Comparison of ENCODE assay signal across 26 mouse cellular contexts in genomic region chr17:44246153-44246700, GRCm38 (mm10). TPM values are rescaled to one million over a fixed set of nuclear protein-coding genes. Genes with fewer than 3 reads are reported as not detected.
DNase-seq lines count a peak whose midpoint lies in the region; ATAC-seq and TF ChIP-seq lines count a peak whose summit lies in the region.
"Had no signal": no experiment of that assay in that cellular context is flagged by ENCODE, and none has a peak within 500 bp of the region (broad histone marks: within the 10 kb centered on the region; RNA-seq: fewer than 3 reads in every experiment).

No protein-coding gene starts in this region.

- H3K4me2 ChIP-seq in intestine, embryonic 16.5 days (ENCODE audit: low read depth, low read length), result no peak overlapping the region
- no peak overlapping the region for H3K4me2 ChIP-seq in intestine, embryonic 15.5 days (replicated peaks)
- no peak overlapping the region for H3K4me2 ChIP-seq in lung, embryonic 16.5 days (ENCODE audit: low read depth, low read length)
- H3K4me2 ChIP-seq in heart, embryonic 11.5 days, result no peak overlapping the region
- H3K4me2 ChIP-seq: embryonic facial prominence, embryonic 15.5 days; forebrain, embryonic 15.5 days; heart, embryonic 15.5 days; midbrain, embryonic 11.5 days; neural tube, embryonic 13.5 days had no signal

- peak; percentile 15; the same call in 1 of the 2 replicates for ATAC-seq in intestine, embryonic 16.5 days
- ATAC-seq in intestine, embryonic 15.5 days, result no peak
- peak; percentile 32; the same call in 1 of the 2 replicates for ATAC-seq in lung, embryonic 16.5 days (ENCODE audit: low read depth)
- ATAC-seq in heart, embryonic 11.5 days (replicated peaks; ENCODE audit: insufficient number of reproducible peaks, low FRiP score, low TSS enrichment), result no peak
- ATAC-seq: activated CD4-positive, CD25-positive, alpha-beta regulatory T cell, adult 4 months; CD4-positive, CD25-positive, alpha-beta regulatory T cell, adult 4 months; forebrain, embryonic 15.5 days; hindbrain, embryonic 16.5 days had no signal

- H3K4me3 ChIP-seq in intestine, embryonic 16.5 days (ENCODE audit: low read length), result no peak overlapping the region
- H3K4me3 ChIP-seq in intestine, embryonic 15.5 days (replicated peaks), result no peak overlapping the region
- H3K4me3 ChIP-seq in lung, embryonic 16.5 days (ENCODE audit: low read length), result no peak overlapping the region
- H3K4me3 ChIP-seq in lung, adult 2 months (replicated peaks; ENCODE audit: extremely low read depth, low read depth, low read length), result no peak overlapping the region
- H3K4me3 ChIP-seq in brown adipose tissue, adult 24 weeks (ENCODE audit: insufficient read depth, low read depth, low read length), result no peak overlapping the region
- no peak overlapping the region for H3K4me3 ChIP-seq in heart, embryonic 11.5 days (ENCODE audit: low read depth, low read length)
- H3K4me3 ChIP-seq: embryonic facial prominence, embryonic 15.5 days; forebrain, embryonic 15.5 days; heart, embryonic 15.5 days; neural tube, embryonic 13.5 days had no signal

- H3K27me3 ChIP-seq in intestine, embryonic 16.5 days (replicated peaks; ENCODE audit: control insufficient read depth, insufficient read depth, low read length), result no peaks in the 10 kb centered on the region
- H3K27me3 ChIP-seq in intestine, embryonic 15.5 days (replicated peaks), result no peaks in the 10 kb centered on the region
- H3K27me3 ChIP-seq in lung, embryonic 16.5 days (ENCODE audit: control insufficient read depth, insufficient read depth, low read depth, low read length), result peaks cover 3% of the 10 kb centered on the region; the same call in 1 of the 2 replicates
- H3K27me3 ChIP-seq in heart, embryonic 11.5 days (ENCODE audit: control insufficient read depth, insufficient read depth, low read length), result no peaks in the 10 kb centered on the region
- H3K27me3 ChIP-seq: forebrain, embryonic 15.5 days; heart, embryonic 15.5 days; neural tube, embryonic 13.5 days had no signal

- H3K27ac ChIP-seq in intestine, embryonic 16.5 days (ENCODE audit: low read length), result no peak overlapping the region
- H3K27ac ChIP-seq in intestine, embryonic 15.5 days, result no peak overlapping the region
- H3K27ac ChIP-seq in lung, embryonic 16.5 days (ENCODE audit: low read length), result no peak overlapping the region
- H3K27ac ChIP-seq in brown adipose tissue, adult 24 weeks (replicated peaks; ENCODE audit: low read depth, low read length), result 0 out of 2 replicates have a peak overlapping the region, but pooled peaks have one; percentile 26
- H3K27ac ChIP-seq in heart, embryonic 11.5 days (ENCODE audit: low read depth, low read length), result no peak overlapping the region
- H3K27ac ChIP-seq: embryonic facial prominence, embryonic 15.5 days; forebrain, embryonic 15.5 days; heart, embryonic 15.5 days; neural tube, embryonic 13.5 days had no signal

- TF ChIP-seq CTCF in lung, adult 2 months (IDR thresholded peaks at IDR 0.05; ENCODE audit: insufficient read depth, low read length), result no peak

- H3K9me3 ChIP-seq in intestine, embryonic 16.5 days (ENCODE audit: control insufficient read depth, low read length), result peaks cover 6% of the 10 kb centered on the region; the same call in 1 of the 2 replicates
- no peaks in the 10 kb centered on the region for H3K9me3 ChIP-seq in intestine, embryonic 15.5 days
- no peaks in the 10 kb centered on the region for H3K9me3 ChIP-seq in lung, embryonic 16.5 days (ENCODE audit: control insufficient read depth, low read length)
- no peaks in the 10 kb centered on the region; the same call in 1 of the 2 replicates for H3K9me3 ChIP-seq in heart, embryonic 11.5 days (replicated peaks; ENCODE audit: control insufficient read depth, low read length)
- H3K9me3 ChIP-seq: embryonic facial prominence, embryonic 15.5 days; forebrain, embryonic 15.5 days; heart, embryonic 15.5 days; neural tube, embryonic 13.5 days had no signal

- H3K9ac ChIP-seq in intestine, embryonic 16.5 days (ENCODE audit: low read depth, low read length), result no peak overlapping the region
- H3K9ac ChIP-seq in intestine, embryonic 15.5 days, result no peak overlapping the region
- no peak overlapping the region for H3K9ac ChIP-seq in lung, embryonic 16.5 days (ENCODE audit: low read length)
- H3K9ac ChIP-seq in heart, embryonic 11.5 days (ENCODE audit: low read depth, low read length), result no peak overlapping the region
- H3K9ac ChIP-seq: embryonic facial prominence, embryonic 15.5 days; forebrain, embryonic 15.5 days; heart, embryonic 15.5 days; neural tube, embryonic 13.5 days had no signal

- DNase-seq in lung, adult 2 months, result no peak
- DNase-seq in NIH3T3 (ENCODE audit: low read depth), result peak; percentile 18
- DNase-seq: adrenal gland, adult 2 months; adrenal gland, postnatal 36 days; cerebellum, adult 2 months; cerebellum, postnatal 14 days; gastrocnemius, postnatal 14 days; kidney, adult 9 months; kidney, postnatal 10 days; layer of hippocampus, postnatal 36 days; left cerebral cortex, postnatal 4 days; thymus, adult 18-20 months; thymus, postnatal 25 days had no signal

- no peak for TF ChIP-seq POLR2A in lung, adult 2 months (IDR thresholded peaks at IDR 0.05; ENCODE audit: borderline replicate concordance, extremely low read depth, low read depth, low read length)

- H3K36me3 ChIP-seq in intestine, embryonic 16.5 days (ENCODE audit: control insufficient read depth, insufficient read depth, low read length), result 0 out of 2 replicates have a peak, but pooled peaks cover 5% of the 10 kb centered on the region
- 0 out of 2 replicates have a peak, but pooled peaks cover 2% of the 10 kb centered on the region for H3K36me3 ChIP-seq in intestine, embryonic 15.5 days
- H3K36me3 ChIP-seq in lung, embryonic 16.5 days (ENCODE audit: control insufficient read depth, insufficient read depth, low read length), result peaks cover 4% of the 10 kb centered on the region; the same call in 1 of the 2 replicates
- H3K36me3 ChIP-seq in heart, embryonic 11.5 days (ENCODE audit: control insufficient read depth, insufficient read depth, low read length), result no peaks in the 10 kb centered on the region
- H3K36me3 ChIP-seq: embryonic facial prominence, embryonic 15.5 days; forebrain, embryonic 15.5 days; neural tube, embryonic 13.5 days had no signal

- WGBS in intestine, embryonic 16.5 days, result 67% methylated on average over 9 of the region's 9 CpGs
- 71% methylated on average over 9 of the region's 9 CpGs for WGBS in intestine, embryonic 15.5 days
- 55% methylated on average over 9 of the region's 9 CpGs for WGBS in lung, embryonic 16.5 days
- 56% methylated on average over 9 of the region's 9 CpGs for WGBS in lung, adult 2 months
- WGBS in heart, embryonic 11.5 days (ENCODE audit: insufficient replicate concordance), result 76% methylated on average over 9 of the region's 9 CpGs

- H3K4me1 ChIP-seq in intestine, embryonic 16.5 days (ENCODE audit: control insufficient read depth, insufficient read depth, low read length), result no peaks in the 10 kb centered on the region
- H3K4me1 ChIP-seq in intestine, embryonic 15.5 days (replicated peaks), result no peaks in the 10 kb centered on the region
- H3K4me1 ChIP-seq in lung, embryonic 16.5 days (replicated peaks; ENCODE audit: control insufficient read depth, insufficient read depth, low read length), result peaks cover 7% of the 10 kb centered on the region; the same call in 1 of the 2 replicates
- peaks cover 26% of the 10 kb centered on the region for H3K4me1 ChIP-seq in lung, adult 2 months (ENCODE audit: control insufficient read depth, insufficient read depth, low read length)
- H3K4me1 ChIP-seq in brown adipose tissue, adult 24 weeks (ENCODE audit: control insufficient read depth, insufficient read depth, insufficient read length, low read length), result peaks cover 24% of the 10 kb centered on the region
- no peaks in the 10 kb centered on the region for H3K4me1 ChIP-seq in heart, embryonic 11.5 days (ENCODE audit: control insufficient read depth, insufficient read depth, low read length)
- H3K4me1 ChIP-seq: embryonic facial prominence, embryonic 15.5 days; forebrain, embryonic 15.5 days; neural tube, embryonic 13.5 days had no signal

RNA-seq across cellular contexts. Expression of gene Clic5, which starts 57.8 kb away (rescaled TPM):
- polyA plus RNA-seq in intestine, embryonic 16.5 days (2015; fragmentation: Nextera tagmentation; extraction: Ambion mirVana), result 25.9 and 31.2 TPM in 2 replicates
- polyA plus RNA-seq in intestine, embryonic 15.5 days (2015; fragmentation: Nextera tagmentation; extraction: Ambion mirVana), result 20.0 and 20.6 TPM in 2 replicates
- 24.8 and 29.1 TPM in 2 replicates for polyA plus RNA-seq in lung, embryonic 16.5 days (2015; fragmentation: Nextera tagmentation; extraction: Ambion mirVana)
- 82.3 and 122 TPM in 2 replicates for polyA plus RNA-seq in lung, adult 2 months (2012; rRNA removed)
- polyA plus RNA-seq in brown adipose tissue, adult 24 weeks (2012; ENCODE audit: insufficient read depth, insufficient read length, missing spikeins), result 89.1 and 108 TPM in 2 replicates
- 5.8 and 7.4 TPM in 2 replicates for polyA plus RNA-seq in heart, embryonic 11.5 days (2014; fragmentation: Nextera tagmentation; extraction: Ambion mirVana)

Comparison
In these comparisons a context has a peak if more than half of its experiments do, and no peak if none do; other contexts are left out.
1. ATAC-seq: peak in intestine, embryonic 16.5 days (single experiment) and lung, embryonic 16.5 days (single experiment); none in intestine, embryonic 15.5 days (single experiment) and heart, embryonic 11.5 days (single experiment).